Mouse (Mus musculus) large intestine, adult 2 months (tissue): Measurements from ENCODE around the gene Gm49510. TPM values are rescaled to one million over a fixed set of nuclear protein-coding genes. Genes with fewer than 3 reads are reported as not detected.

ENCODE experiments used
- DNase-seq: peaks from one replicate; pipeline ENCODE4 v3.0.0-alpha.2; 2012; ENCODE audit warnings: low read depth, low spot score
- WGBS: fragments of 180-500 bp; shearing (Covaris S2); methylation state at CpG from one replicate; pipeline ENCODE4 v1.1.7; 2018; 5-methylcytosine and 5-hydroxymethylcytosine counted together
- polyA plus RNA-seq: library from polyadenylated mRNA; depleted of rRNA; stranded (reverse); fragments of >200 nt; gene quantifications from 2 replicates; pipeline ENCODE4 v1.2.3, GENCODE M21; 2012; rRNA removed

Gm49510 gene
- 0.11 and 0.14 TPM in 2 replicates for polyA plus RNA-seq

GRCm38 (mm10) chr15:78899409-78899739 lies at the start of gene Gm49510:
Gm49510 (plus strand) TSS chr15:78899667.
- no peak for DNase-seq
- 2% methylated on average over 20 of the region's 20 CpGs for whole genome bisulfite sequencing

- no peak for DNase-seq
- 36% methylated on average over 15 of the region's 15 CpGs for WGBS
These were observed 49.2 kb upstream of the Gm49510 start for GRCm38 (mm10) chr15:78850059-78850824.

- WGBS: 41% methylated on average over 6 of the region's 6 CpGs
- DNase-seq: no peak
These were observed 48.5 kb upstream of the Gm49510 start for GRCm38 (mm10) chr15:78850944-78851343.

- DNase-seq: peak; percentile 94
These were observed 47.8 kb upstream of the Gm49510 start for GRCm38 (mm10) chr15:78851505-78852153.

GRCm38 (mm10) chr15:78855303-78855965 lies 44.0 kb upstream of the Gm49510 start, which contains the start of gene Lgals2:
Lgals2 (minus strand) TSS chr15:78855529.
- DNase-seq: no peak
- WGBS: 31% methylated on average over 8 of the region's 8 CpGs

More at GRCm38 (mm10) chr15:78851505-78852153, 47.8 kb upstream of the Gm49510 start:
- 7% methylated on average over 13 of the region's 13 CpGs for WGBS

- WGBS: 27% methylated on average over 7 of the region's 7 CpGs
- DNase-seq: no peak
These were observed 42.5 kb upstream of the Gm49510 start for GRCm38 (mm10) chr15:78857009-78857408.

- 41% methylated on average over 4 of the region's 4 CpGs for WGBS
- no peak for DNase-seq
These were observed 40.2 kb upstream of the Gm49510 start for GRCm38 (mm10) chr15:78859311-78859710.

GRCm38 (mm10) chr15:78859714-78860113 lies 39.8 kb upstream of the Gm49510 start:
- DNase-seq: no peak
- WGBS: 22% methylated on average over 6 of the region's 6 CpGs

- DNase-seq: no peak
- 83% methylated on average over 5 of the region's 5 CpGs for WGBS
These were observed 37.2 kb upstream of the Gm49510 start for GRCm38 (mm10) chr15:78862280-78862679.

GRCm38 (mm10) chr15:78863154-78863553 lies 36.3 kb upstream of the Gm49510 start:
- no peak for DNase-seq
- 44% methylated on average over 2 of the region's 2 CpGs for WGBS

- WGBS: 35% methylated on average over 13 of the region's 13 CpGs
- DNase-seq: no peak
These were observed 35.6 kb upstream of the Gm49510 start for GRCm38 (mm10) chr15:78863852-78864253.

GRCm38 (mm10) chr15:78868398-78868797 lies 31.1 kb upstream of the Gm49510 start:
- WGBS: 7% methylated on average over 9 of the region's 9 CpGs
- DNase-seq: no peak

GRCm38 (mm10) chr15:78868826-78869233 lies 30.6 kb upstream of the Gm49510 start:
- DNase-seq: no peak
- 11% methylated on average over 7 of the region's 7 CpGs for WGBS

- WGBS: 11% methylated on average over 6 of the region's 6 CpGs
- no peak for DNase-seq
These were observed 29.7 kb upstream of the Gm49510 start for GRCm38 (mm10) chr15:78869775-78870174.

GRCm38 (mm10) chr15:78872021-78872608 lies 27.4 kb upstream of the Gm49510 start:
- no peak for DNase-seq
- 53% methylated on average over 5 of the region's 5 CpGs for WGBS

GRCm38 (mm10) chr15:78873803-78874435 lies 25.5 kb upstream of the Gm49510 start:
- DNase-seq: no peak
- WGBS: 74% methylated on average over 13 of the region's 13 CpGs

- 68% methylated on average over 8 of the region's 8 CpGs for WGBS
- no peak for DNase-seq
These were observed 24.5 kb upstream of the Gm49510 start for GRCm38 (mm10) chr15:78874989-78875388.

GRCm38 (mm10) chr15:78875537-78875936 lies 23.9 kb upstream of the Gm49510 start:
- WGBS: 70% methylated on average over 5 of the region's 5 CpGs

GRCm38 (mm10) chr15:78876258-78876696 lies 23.2 kb upstream of the Gm49510 start:
- 2% methylated on average over 17 of the region's 17 CpGs for WGBS
- no peak for DNase-seq

More at GRCm38 (mm10) chr15:78875537-78875936, 23.9 kb upstream of the Gm49510 start:
- no peak for DNase-seq
